Mouse (Mus musculus): Measurements from ENCODE around the gene Alpl.

Gene Alpl

GRCm38 (mm10) chr4:137721563-137721962 lies 74.6 kb downstream of the Alpl start:
- in situ Hi-C loops (cut with MseI, MboI): no loop called here

GRCm38 (mm10) chr4:137719378-137720077 lies 76.7 kb downstream of the Alpl start:
- in situ Hi-C loops (cut with MseI, MboI): loop anchor here (5.0 kb wide), 1 partner anchor 37 kb away; no protein-coding TSS in a partner anchor

GRCm38 (mm10) chr4:137717671-137718070 lies 78.5 kb downstream of the Alpl start:
- in situ Hi-C loops (cut with MseI, MboI): loop anchor here (5.0 kb wide), 1 partner anchor 35 kb away; no protein-coding TSS in a partner anchor

- in situ Hi-C loops (cut with MseI, MboI): loop anchor here (5.0 kb wide), 1 partner anchor 35 kb away; no protein-coding TSS in a partner anchor
Observed at GRCm38 (mm10) chr4:137717005-137717404, 79.2 kb downstream of the Alpl start.

GRCm38 (mm10) chr4:137714020-137714624 lies 82.1 kb downstream of the Alpl start:
- in situ Hi-C loops (cut with MseI, MboI): no loop called here

GRCm38 (mm10) chr4:137712963-137713362 lies 83.2 kb downstream of the Alpl start:
- in situ Hi-C loops (cut with MseI, MboI): no loop called here

GRCm38 (mm10) chr4:137707216-137707990 lies 88.8 kb downstream of the Alpl start:
- in situ Hi-C loops (cut with MseI, MboI): no loop called here

GRCm38 (mm10) chr4:137706510-137706909 lies 89.7 kb downstream of the Alpl start:
- in situ Hi-C loops (cut with MseI, MboI): no loop called here

- in situ Hi-C loops (cut with MseI, MboI): no loop called here
Observed at GRCm38 (mm10) chr4:137705379-137705778, 90.8 kb downstream of the Alpl start.

GRCm38 (mm10) chr4:137704561-137704960 lies 91.6 kb downstream of the Alpl start:
- in situ Hi-C loops (cut with MseI, MboI): no loop called here

GRCm38 (mm10) chr4:137703077-137703476 lies 93.1 kb downstream of the Alpl start:
- in situ Hi-C loops (cut with MseI, MboI): no loop called here

- in situ Hi-C loops (cut with MseI, MboI): no loop called here
Observed at GRCm38 (mm10) chr4:137700960-137701359, 95.2 kb downstream of the Alpl start.

- in situ Hi-C loops (cut with MseI, MboI): no loop called here
Observed at GRCm38 (mm10) chr4:137699264-137700211, 96.6 kb downstream of the Alpl start.

- in situ Hi-C loops (cut with MseI, MboI): no loop called here
Observed at GRCm38 (mm10) chr4:137698076-137698985, 97.9 kb downstream of the Alpl start.

- in situ Hi-C loops (cut with MseI, MboI): no loop called here
Observed at GRCm38 (mm10) chr4:137697156-137697885, 98.9 kb downstream of the Alpl start.

- in situ Hi-C loops (cut with MseI, MboI): no loop called here
Observed at GRCm38 (mm10) chr4:137695900-137696299, 100.3 kb downstream of the Alpl start.

GRCm38 (mm10) chr4:137695300-137695699 lies 100.9 kb downstream of the Alpl start:
- in situ Hi-C loops (cut with MseI, MboI): no loop called here

GRCm38 (mm10) chr4:137692107-137692902 lies 103.9 kb downstream of the Alpl start:
- in situ Hi-C loops (cut with MseI, MboI): no loop called here

Measured in mouse trophoblast stem cell (cell line).